Mouse (Mus musculus) heart, adult 2 months (tissue): ENCODE measurements around the gene Zfp110. TPM values are rescaled to one million over a fixed set of nuclear protein-coding genes. Genes with fewer than 3 reads are reported as not detected.

ENCODE experiments used
- DNase-seq, 2 experiments: peaks; one replicate each; pipeline ENCODE4 v3.0.0; 2021
- H3K27ac ChIP-seq: fragments of 200-600 bp; 2 replicates; pipeline ENCODE4 v1.8.1; 2022
- H3K27me3 ChIP-seq: fragments of 200-500 bp; 2 replicates; pipeline ENCODE4 v1.6.1; 2012; ENCODE audit warnings: mild to moderate bottlenecking, low read length, inconsistent platforms, mixed read lengths; ENCODE audit not compliant: control insufficient read depth, insufficient read depth
- H3K36me3 ChIP-seq: fragments of 200-500 bp; 2 replicates; pipeline ENCODE4 v1.6.1; 2012; ENCODE audit warnings: low read length, inconsistent platforms; ENCODE audit not compliant: control insufficient read depth, insufficient read depth
- H3K4me1 ChIP-seq: fragments of 200-500 bp; 2 replicates; pipeline ENCODE4 v1.6.1; 2011; ENCODE audit warnings: low read length; ENCODE audit not compliant: control insufficient read depth, insufficient read depth
- H3K4me3 ChIP-seq: fragments of 200-600 bp; 2 replicates; pipeline ENCODE4 v1.8.1; 2022
- H3K79me2 ChIP-seq: fragments of 200-500 bp; replicated peaks from 2 replicates; pipeline ENCODE4 v1.6.1; 2012; ENCODE audit warnings: mild to moderate bottlenecking, inconsistent platforms, low read length, moderate library complexity, mixed read lengths; ENCODE audit not compliant: control insufficient read depth, insufficient read depth
- H3K9ac ChIP-seq: fragments of 200-500 bp; 2 replicates; pipeline ENCODE4 v1.6.1; 2012; ENCODE audit warnings: low read depth, mild to moderate bottlenecking, control low read depth, inconsistent platforms, low read length, mixed read lengths
- CTCF ChIP-seq: fragments of 200-600 bp; IDR thresholded peaks from 2 replicates; pipeline ENCODE4 v1.8.1; 2022; ENCODE audit warnings: antibody characterized with exemption, mild to moderate bottlenecking, moderate library complexity
- EP300 ChIP-seq: fragments of 200-500 bp; IDR thresholded peaks from 2 replicates; pipeline ENCODE4 v1.6.1; 2011; ENCODE audit warnings: low read depth, low read length, control low read depth; ENCODE audit not compliant: insufficient read depth
- POLR2A ChIP-seq: fragments of 200-500 bp; IDR thresholded peaks from 2 replicates; pipeline ENCODE4 v1.6.1; 2011; ENCODE audit warnings: mild to moderate bottlenecking, low read depth, low read length, control low read depth; ENCODE audit not compliant: insufficient read depth
- WGBS: fragments of 180-500 bp; shearing (Covaris S2); methylation state at CpG from one replicate; pipeline ENCODE4 v1.1.7; 2018; 5-methylcytosine and 5-hydroxymethylcytosine counted together
- intact Hi-C: fragments of 180-260 bp; cut with DNase I; formaldehyde crosslinking; loops from one replicate; pipeline ENCODE4 v1.15.1; 2025
- polyA plus RNA-seq: library from polyadenylated mRNA; depleted of rRNA; stranded (reverse); fragments of >200 nt; gene quantifications from 2 replicates; pipeline ENCODE4 v1.2.3, GENCODE M21; 2012
- total RNA-seq, 2 experiments: library from RNA; stranded (reverse); gene quantifications; 2 replicates each; pipeline ENCODE4 v1.2.3; 2021

Gene Zfp110
- total and polyA plus RNA-seq, 3 experiments, result 4.9 to 18.0 (median 15.9) TPM

DNA sequence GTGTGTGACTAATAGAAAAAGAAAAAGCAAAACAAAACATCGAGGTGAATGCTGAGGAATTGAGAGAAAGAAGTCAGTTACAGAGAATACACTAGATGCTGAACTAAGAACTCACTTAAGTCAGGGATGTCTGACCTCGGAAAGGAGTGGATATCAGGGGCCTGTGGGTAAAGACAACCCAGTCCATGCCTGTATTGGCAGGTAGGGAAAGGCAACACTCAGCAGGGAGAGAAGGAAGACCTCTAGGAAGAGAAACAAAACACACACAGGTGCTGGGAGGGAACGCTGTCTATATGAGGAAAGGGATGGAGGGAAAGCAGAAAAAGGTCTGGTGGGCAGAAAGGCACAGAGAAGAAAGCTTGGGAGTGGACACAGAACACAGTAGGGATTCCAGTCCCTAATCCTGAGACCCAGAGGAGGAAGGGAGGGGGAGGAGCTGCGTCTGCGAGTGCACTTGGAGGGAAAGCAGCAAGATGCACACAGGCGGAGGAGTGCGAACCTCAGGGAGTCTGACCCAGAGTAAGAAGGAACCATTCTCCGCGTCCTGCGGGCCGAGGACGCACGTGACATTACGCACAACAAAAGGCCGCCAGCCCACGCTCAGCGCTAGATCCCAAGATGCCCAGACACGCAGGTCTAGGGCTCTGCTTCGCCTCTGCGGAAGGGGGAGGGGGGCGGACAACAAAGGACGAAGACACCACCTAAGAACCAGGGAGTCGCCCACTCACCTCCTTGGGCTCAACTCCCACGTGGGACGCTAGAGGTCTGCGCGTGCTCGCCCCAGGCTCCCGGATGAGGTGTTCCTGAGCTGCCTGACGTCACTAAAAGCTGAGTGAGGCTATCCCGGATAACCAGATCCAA lies 31.5 kb upstream of the Zfp110 start, which contains the start of gene Zscan18:
Gene Zscan18 (minus strand): TSS at position 770 of the 861 bp plus-strand sequence.
- Histone ChIP-seq H3K27ac (peak within 1 kb of the TSS; percentile 53), H3K9ac (peak within 1 kb of the TSS; percentile 66), H3K79me2 (no peaks in the 10 kb centered on the region), H3K27me3 (no peaks in the 10 kb centered on the region), H3K36me3 (no peaks in the 10 kb centered on the region), H3K4me1 (no peaks in the 10 kb centered on the region; the same call in 1 of the 2 replicates), H3K4me3 (peak within 1 kb of the TSS; percentile 60)
- TF ChIP-seq POLR2A, result peak; percentile 69; the same call in 1 of the 2 replicates
- no peak for TF ChIP-seq CTCF
- peak; percentile 74 to 78 for DNase-seq
- 5% methylated on average over 31 of the region's 31 CpGs for WGBS
- intact Hi-C loops, result loop anchor here (2.0 to 5.0 kb wide), 2 partner anchors 16 to 34 kb away; partner anchors contain the start of gene Zfp329

- intact Hi-C loops, result loop anchor here (2.0 to 5.0 kb wide), 2 partner anchors 15 to 34 kb away; partner anchors contain the start of gene Zfp329
- H3K4me1 ChIP-seq, result no peaks in the 10 kb centered on the region; the same call in 1 of the 2 replicates
- H3K27me3 ChIP-seq, result no peaks in the 10 kb centered on the region
- H3K27ac ChIP-seq, result peak overlapping the region; percentile 53
- peak overlapping the region; percentile 66 for H3K9ac ChIP-seq
- 2% methylated on average over 16 of the region's 16 CpGs for WGBS
- peak overlapping the region; percentile 60 for H3K4me3 ChIP-seq
- TF ChIP-seq CTCF (no peak), POLR2A (0 out of 2 replicates have a peak, but pooled peaks have one; percentile 46), EP300 (0 out of 2 replicates have a peak, but pooled peaks have one; percentile 36)
- no peak for DNase-seq
- no peaks in the 10 kb centered on the region for H3K79me2 ChIP-seq
- H3K36me3 ChIP-seq, result no peaks in the 10 kb centered on the region
These were observed 30.9 kb upstream of the Zfp110 start for GRCm38 (mm10) chr7:12803727-12804071.

DNA sequence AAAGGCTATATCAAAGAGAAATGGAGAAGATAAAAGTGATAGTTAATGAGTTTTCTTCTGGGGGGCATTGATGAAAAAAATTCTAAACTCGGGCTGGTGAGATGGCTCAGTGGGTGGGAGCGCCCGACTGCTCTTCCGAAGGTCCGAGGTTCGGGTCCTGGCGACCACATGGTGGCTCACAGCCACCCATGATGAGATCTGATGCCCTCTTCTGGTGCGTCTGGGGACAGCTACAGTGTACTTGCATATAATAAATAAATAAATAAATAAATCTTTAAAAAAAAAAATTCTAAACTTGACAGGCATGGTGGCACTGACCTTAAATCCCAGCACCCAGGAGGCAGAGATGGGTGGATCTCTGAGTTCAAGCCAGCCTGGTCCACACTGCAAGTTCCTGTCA lies 19.0 kb upstream of the Zfp110 start:
- no peak overlapping the region for H3K9ac ChIP-seq
- no peak for DNase-seq
- no peak overlapping the region for H3K27ac ChIP-seq
- no peak for TF ChIP-seq EP300
- TF ChIP-seq POLR2A, result no peak
- no peak for TF ChIP-seq CTCF
- peaks cover 3% of the 10 kb centered on the region for H3K36me3 ChIP-seq
- H3K27me3 ChIP-seq, result no peaks in the 10 kb centered on the region
- intact Hi-C loops, result no loop called here
- no peaks in the 10 kb centered on the region; the same call in 1 of the 2 replicates for H3K4me1 ChIP-seq
- 98% methylated on average over 8 of the region's 8 CpGs for whole genome bisulfite sequencing
- H3K4me3 ChIP-seq, result no peak overlapping the region
- H3K79me2 ChIP-seq, result no peaks in the 10 kb centered on the region

DNA sequence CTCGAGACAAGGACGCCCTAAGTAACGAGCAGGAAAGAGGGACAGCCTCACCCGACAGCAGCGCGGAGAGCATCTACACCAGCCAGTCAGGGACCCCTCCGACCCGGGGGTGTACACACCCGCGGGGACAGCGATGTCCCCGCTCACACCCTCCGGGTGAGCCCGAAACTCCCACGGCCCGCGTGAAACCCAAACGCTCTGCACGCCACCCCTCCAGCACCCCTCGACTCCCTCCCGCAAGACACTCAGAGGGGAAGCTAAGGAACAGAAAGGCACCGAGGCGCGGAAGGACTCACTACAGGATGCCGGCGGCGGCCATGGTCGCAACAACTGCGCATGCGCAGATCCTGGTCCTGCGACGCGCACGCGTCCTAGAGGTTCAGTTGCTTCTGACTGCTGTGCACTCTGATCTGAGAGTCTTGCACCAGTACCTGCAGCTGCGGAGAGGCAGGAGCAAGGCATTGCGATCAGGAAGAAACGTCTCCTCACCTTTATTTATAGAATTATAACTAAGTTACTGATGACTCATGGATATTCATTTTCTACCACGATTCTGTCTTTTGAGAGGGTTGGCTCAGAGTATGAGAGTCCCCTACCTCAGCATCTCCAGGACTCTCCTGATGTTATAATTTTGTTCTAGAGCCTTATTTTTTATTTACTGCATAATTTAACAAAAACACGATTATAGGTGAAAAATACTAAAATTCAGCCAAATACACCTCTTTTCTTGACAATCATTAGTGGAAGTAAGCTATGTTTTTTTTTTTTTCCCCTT lies 15.9 kb upstream of the Zfp110 start, which contains the start of gene Zfp329:
Gene Zfp329 (minus strand): TSS at position 338 of the 775 bp plus-strand sequence.
- TF ChIP-seq POLR2A (peak; percentile 86), EP300 (no peak)
- DNase-seq, result peak; percentile 91 to 92
- H3K4me3 ChIP-seq, result peak within 1 kb of the TSS; percentile 82
- no peaks in the 10 kb centered on the region for H3K36me3 ChIP-seq
- under 1% methylated on average over 40 of the region's 40 CpGs for WGBS
- peak within 1 kb of the TSS; percentile 79 for H3K27ac ChIP-seq
- no peaks in the 10 kb centered on the region for H3K79me2 ChIP-seq
- no peaks in the 10 kb centered on the region for H3K27me3 ChIP-seq
- no peaks in the 10 kb centered on the region; the same call in 1 of the 2 replicates for H3K4me1 ChIP-seq
- intact Hi-C loops, result loop anchor here (2.0 kb wide), 2 partner anchors 16 kb away; partner anchors contain the start of genes Zfp110 and Zscan18
- H3K9ac ChIP-seq, result peak within 1 kb of the TSS; percentile 85

GRCm38 (mm10) chr7:12835193-12835671 lies 671 bp downstream of the Zfp110 start:
- Histone ChIP-seq H3K79me2 (no peaks in the 10 kb centered on the region), H3K9ac (peak overlapping the region; percentile 72), H3K4me3 (peak overlapping the region; percentile 62), H3K27ac (peak overlapping the region; percentile 96), H3K27me3 (no peaks in the 10 kb centered on the region), H3K36me3 (peaks cover 19% of the 10 kb centered on the region), H3K4me1 (peaks cover 2% of the 10 kb centered on the region; the same call in 1 of the 2 replicates)
- 16% methylated on average over 13 of the region's 13 CpGs for WGBS
- no peak for DNase-seq
- no peak for TF ChIP-seq EP300
- no peak for TF ChIP-seq POLR2A
- no peak for TF ChIP-seq CTCF
- intact Hi-C loops, result loop anchor here (2.0 to 10.0 kb wide), 6 partner anchors 16 to 360 kb away; partner anchors contain the start of genes Mzf1, Zfp128, Zfp329 and Zfp606
